8 mouse cellular contexts compared by ENCODE assay signal in genomic region chr2:4557466-4557865, GRCm38 (mm10).
A peak's percentile ranks its signal among the peaks of the same experiment; 100 is the strongest.
DNase-seq lines count a peak whose midpoint lies in the region; ATAC-seq and TF ChIP-seq lines count a peak whose summit lies in the region.

No protein-coding gene starts in this region.

- 17% methylated on average over 4 of the region's 4 CpGs for WGBS in embryonic facial prominence, embryonic 12.5 days
- WGBS in hindbrain, embryonic 12.5 days = 34% methylated on average over 4 of the region's 4 CpGs

- H3K27me3 ChIP-seq in embryonic facial prominence, embryonic 12.5 days = no peaks in the 10 kb centered on the region
- H3K27me3 ChIP-seq in hindbrain, embryonic 12.5 days = no peaks in the 10 kb centered on the region

- no peak overlapping the region for H3K4me2 ChIP-seq in embryonic facial prominence, embryonic 12.5 days (replicated peaks)
- no peak overlapping the region for H3K4me2 ChIP-seq in hindbrain, embryonic 12.5 days (replicated peaks)

- no peak for DNase-seq in layer of hippocampus, adult 2 months (ENCODE audit: low spot score in 2 of 2)
- no peak for DNase-seq in layer of hippocampus, adult 9-11 months
- DNase-seq in lung, postnatal 10 days = peak; percentile 72
- no peak for DNase-seq in embryo, embryonic 11 days
- DNase-seq in testis, postnatal 14 days (ENCODE audit: low spot score) = no peak
- DNase-seq in kidney, adult 11 months = no peak

- H3K4me3 ChIP-seq in layer of hippocampus, adult 2 months = no peak overlapping the region
- no peak overlapping the region for H3K4me3 ChIP-seq in embryonic facial prominence, embryonic 12.5 days
- no peak overlapping the region for H3K4me3 ChIP-seq in hindbrain, embryonic 12.5 days

- 0 out of 2 replicates have a peak overlapping the region, but pooled peaks have one; percentile 32 for H3K27ac ChIP-seq in layer of hippocampus, adult 2 months
- peak overlapping the region; percentile 95 for H3K27ac ChIP-seq in embryonic facial prominence, embryonic 12.5 days
- 0 out of 2 replicates have a peak overlapping the region, but pooled peaks have one; percentile 25 for H3K27ac ChIP-seq in hindbrain, embryonic 12.5 days

- no peaks in the 10 kb centered on the region for H3K9me3 ChIP-seq in embryonic facial prominence, embryonic 12.5 days
- no peaks in the 10 kb centered on the region for H3K9me3 ChIP-seq in hindbrain, embryonic 12.5 days (replicated peaks)

- H3K36me3 ChIP-seq in embryonic facial prominence, embryonic 12.5 days = no peaks in the 10 kb centered on the region
- peaks cover 13% of the 10 kb centered on the region; the same call in 1 of the 2 replicates for H3K36me3 ChIP-seq in hindbrain, embryonic 12.5 days

- TF ChIP-seq CTCF in layer of hippocampus, adult 2 months (conservative IDR thresholded peaks at IDR 0.05) = no peak

- peaks cover 56% of the 10 kb centered on the region for H3K4me1 ChIP-seq in embryonic facial prominence, embryonic 12.5 days
- peaks cover 78% of the 10 kb centered on the region for H3K4me1 ChIP-seq in hindbrain, embryonic 12.5 days

- ATAC-seq in embryonic facial prominence, embryonic 12.5 days (ENCODE audit: insufficient number of reproducible peaks, insufficient read depth, low FRiP score, low TSS enrichment) = peak; percentile 25; the same call in 1 of the 2 replicates
- ATAC-seq in hindbrain, embryonic 12.5 days (ENCODE audit: low FRiP score) = no peak

- H3K9ac ChIP-seq in embryonic facial prominence, embryonic 12.5 days = no peak overlapping the region
- H3K9ac ChIP-seq in hindbrain, embryonic 12.5 days = no peak overlapping the region

Comparison
In these comparisons a context has a peak if more than half of its experiments do, and no peak if none do; other contexts are left out.
1. H3K27ac ChIP-seq: peak in every context shown above with its lines; median percentile 95 in embryonic facial prominence, embryonic 12.5 days; 32 in layer of hippocampus, adult 2 months; 25 in hindbrain, embryonic 12.5 days.